Mouse (Mus musculus): ENCODE results near the gene Tmem50b.

The Tmem50b gene

GRCm38 (mm10) chr16:91565292-91565951, 32.2 kb downstream of the Tmem50b start:
- DNase-seq (ENCODE audit: low spot score in 2 of 2), result no peak

- no peak for DNase-seq (ENCODE audit: low spot score in 2 of 2)
These were observed 32.9 kb downstream of the Tmem50b start for GRCm38 (mm10) chr16:91564580-91565291.

GRCm38 (mm10) chr16:91561541-91562457, 35.8 kb downstream of the Tmem50b start:
- DNase-seq (ENCODE audit: low spot score in 2 of 2), result no peak

- peak in 1 of 2 experiments; percentile 27 for DNase-seq (ENCODE audit: low spot score in 2 of 2)
These were observed 36.5 kb downstream of the Tmem50b start for GRCm38 (mm10) chr16:91561099-91561498.

GRCm38 (mm10) chr16:91557693-91558092, 39.9 kb downstream of the Tmem50b start:
- DNase-seq (ENCODE audit: low spot score in 2 of 2), result peak; percentile 31 to 38

GRCm38 (mm10) chr16:91557214-91557613, 40.4 kb downstream of the Tmem50b start:
- no peak for DNase-seq (ENCODE audit: low spot score in 2 of 2)

- DNase-seq (ENCODE audit: low spot score in 2 of 2), result no peak
These were observed 40.9 kb downstream of the Tmem50b start for GRCm38 (mm10) chr16:91556659-91557058.

GRCm38 (mm10) chr16:91555017-91555605, 42.5 kb downstream of the Tmem50b start:
- DNase-seq (ENCODE audit: low spot score in 2 of 2), result no peak

GRCm38 (mm10) chr16:91553625-91554024, 44.0 kb downstream of the Tmem50b start:
- no peak for DNase-seq (ENCODE audit: low spot score in 2 of 2)

- DNase-seq (ENCODE audit: low spot score in 2 of 2), result no peak
These were observed 45.5 kb downstream of the Tmem50b start for GRCm38 (mm10) chr16:91552072-91552471.

- DNase-seq (ENCODE audit: low spot score in 2 of 2), result no peak
These were observed 46.5 kb downstream of the Tmem50b start for GRCm38 (mm10) chr16:91551081-91551524.

GRCm38 (mm10) chr16:91549616-91550015, 48.0 kb downstream of the Tmem50b start:
- no peak for DNase-seq (ENCODE audit: low spot score in 2 of 2)

GRCm38 (mm10) chr16:91548996-91549395, 48.6 kb downstream of the Tmem50b start:
- DNase-seq (ENCODE audit: low spot score in 2 of 2), result no peak

- no peak for DNase-seq (ENCODE audit: low spot score in 2 of 2)
These were observed 49.0 kb downstream of the Tmem50b start for GRCm38 (mm10) chr16:91548586-91548985.

GRCm38 (mm10) chr16:91547974-91548373, 49.6 kb downstream of the Tmem50b start:
- peak in 1 of 2 experiments; percentile 24 for DNase-seq (ENCODE audit: low spot score in 2 of 2)

GRCm38 (mm10) chr16:91546836-91547741, 50.5 kb downstream of the Tmem50b start, which contains the start of gene Ifngr2:
Gene Ifngr2 (plus strand): TSS chr16:91547072.
- DNase-seq (ENCODE audit: low spot score in 2 of 2), result peak; percentile 33 to 54

- peak in 1 of 2 experiments; percentile 16 for DNase-seq (ENCODE audit: low spot score in 2 of 2)
These were observed 51.2 kb downstream of the Tmem50b start for GRCm38 (mm10) chr16:91546391-91546835.

GRCm38 (mm10) chr16:91545597-91546281, 51.9 kb downstream of the Tmem50b start:
- DNase-seq (ENCODE audit: low spot score in 2 of 2), result no peak

- DNase-seq (ENCODE audit: low spot score in 2 of 2), result no peak
These were observed 54.0 kb downstream of the Tmem50b start for GRCm38 (mm10) chr16:91543619-91544018.

- DNase-seq (ENCODE audit: low spot score in 2 of 2), result peak; percentile 34 to 37
These were observed 56.0 kb downstream of the Tmem50b start for GRCm38 (mm10) chr16:91541573-91542081.

Data from right cerebral cortex, adult 2 months (tissue).